Mouse (Mus musculus) intestine, embryonic 14.5 days (tissue): ENCODE results near the gene Popdc3. TPM values are rescaled to one million over a fixed set of nuclear protein-coding genes. Genes with fewer than 3 reads are reported as not detected.
"Not testable (repeated sequence)": the region's sequence is repeated elsewhere in the genome, so short reads cannot be mapped to it uniquely, and the experiment has no call there.

ENCODE experiments used
- ATAC-seq: fragments of 200-750 bp; cut with Nextera tagmentation; replicated peaks from 2 replicates; pipeline ENCODE4 v1.8.0; 2017; ENCODE audit warnings: low read depth, moderate number of reproducible peaks, moderate TSS enrichment, moderate library complexity; ENCODE audit not compliant: low FRiP score, low TSS enrichment
- DNase-seq: peaks from one replicate; pipeline ENCODE4 v3.0.0-alpha.2; 2018; ENCODE audit warnings: low spot score
- H3K27ac ChIP-seq: fragments of 300-500 bp; sonication (generic); 2 replicates; pipeline ENCODE4 v1.5.1; 2014; ENCODE audit warnings: low read depth, mild to moderate bottlenecking, control low read depth
- H3K27me3 ChIP-seq: fragments of 300-500 bp; sonication (generic); replicated peaks from 2 replicates; pipeline ENCODE4 v1.6.1; 2014; ENCODE audit warnings: low read length, control low read depth; ENCODE audit not compliant: control insufficient read depth, insufficient read depth
- H3K36me3 ChIP-seq: fragments of 300-500 bp; sonication (generic); 2 replicates; pipeline ENCODE4 v1.6.1; 2014; ENCODE audit warnings: low read length, control low read depth; ENCODE audit not compliant: control insufficient read depth, insufficient read depth
- H3K4me1 ChIP-seq: fragments of 300-500 bp; sonication (generic); replicated peaks from 2 replicates; pipeline ENCODE4 v1.6.1; 2014; ENCODE audit warnings: low read length, control low read depth, mixed read lengths; ENCODE audit not compliant: control insufficient read depth, insufficient read depth
- H3K4me2 ChIP-seq: fragments of 300-500 bp; sonication (generic); 2 replicates; pipeline ENCODE4 v1.6.1; 2014; ENCODE audit warnings: low read length
- H3K4me3 ChIP-seq: fragments of 300-500 bp; sonication (generic); 2 replicates; pipeline ENCODE4 v1.5.1; 2014; ENCODE audit warnings: low read depth, low read length, control low read depth, mixed read lengths
- H3K9ac ChIP-seq: fragments of 300-500 bp; sonication (generic); 2 replicates; pipeline ENCODE4 v1.6.1; 2014; ENCODE audit warnings: mild to moderate bottlenecking, low read length
- H3K9me3 ChIP-seq: fragments of 300-500 bp; sonication (generic); 2 replicates; pipeline ENCODE4 v1.6.1; 2016; ENCODE audit warnings: low read length, control low read depth; ENCODE audit not compliant: control insufficient read depth
- WGBS: fragments of 180-500 bp; shearing (Covaris S2); extraction: QIAGEN DNeasy Blood & Tissue Kit; methylation state at CpG from one replicate; pipeline ENCODE4 v1.1.7; 2014; 5-methylcytosine and 5-hydroxymethylcytosine counted together
- polyA plus RNA-seq: library from polyadenylated mRNA; unstranded; fragments of >200 nt; fragmentation: Nextera tagmentation; extraction: Ambion mirVana; gene quantifications from 2 replicates; pipeline ENCODE4 v1.2.1, GENCODE M21; 2014

Gene Popdc3
- polyA plus RNA-seq, 1 experiment from 2014 or later = 0.51 TPM

GRCm38 (mm10) chr10:45335434-45336422 lies 157.8 kb downstream of the Popdc3 start, which contains the start of gene Bves:
TSS of gene Bves (plus strand) at chr10:45335772.
- DNase-seq (peak; percentile 77), ATAC-seq (peak; percentile 84)
- Histone ChIP-seq H3K9ac (peak within 1 kb of the TSS; percentile 53), H3K27ac (no peak within 1 kb of the TSS), H3K4me2 (peak within 1 kb of the TSS; percentile 87), H3K4me1 (no peaks in the 10 kb centered on the region), H3K4me3 (peak within 1 kb of the TSS; percentile 54), H3K36me3 (no peaks in the 10 kb centered on the region), H3K27me3 (peaks cover 30% of the 10 kb centered on the region), H3K9me3 (no peaks in the 10 kb centered on the region)
- WGBS = under 1% methylated on average over 88 of the region's 116 CpGs

- H3K4me2 ChIP-seq = no peak overlapping the region
- no peaks in the 10 kb centered on the region for H3K9me3 ChIP-seq
- 79% methylated on average over 7 of the region's 7 CpGs for WGBS
- no peak overlapping the region for H3K9ac ChIP-seq
- no peak for DNase-seq
- ATAC-seq = no peak
- peaks cover 26% of the 10 kb centered on the region for H3K27me3 ChIP-seq
- no peaks in the 10 kb centered on the region for H3K36me3 ChIP-seq
- no peaks in the 10 kb centered on the region for H3K4me1 ChIP-seq
- no peak overlapping the region for H3K27ac ChIP-seq
- H3K4me3 ChIP-seq = no peak overlapping the region
These were observed 161.2 kb downstream of the Popdc3 start for GRCm38 (mm10) chr10:45339106-45339505.

GRCm38 (mm10) chr10:45344381-45344780 lies 166.5 kb downstream of the Popdc3 start:
- Histone ChIP-seq H3K27ac (no peak overlapping the region), H3K4me2 (no peak overlapping the region), H3K9ac (no peak overlapping the region), H3K27me3 (no peaks in the 10 kb centered on the region), H3K9me3 (no peaks in the 10 kb centered on the region), H3K4me3 (no peak overlapping the region), H3K4me1 (no peaks in the 10 kb centered on the region), H3K36me3 (no peaks in the 10 kb centered on the region)
- DNase-seq (no peak), ATAC-seq (no peak)
- 88% methylated on average over 4 of the region's 4 CpGs for WGBS

- Histone ChIP-seq H3K27me3 (no peaks in the 10 kb centered on the region), H3K27ac (no peak overlapping the region), H3K4me2 (no peak overlapping the region), H3K9me3 (no peaks in the 10 kb centered on the region), H3K4me1 (no peaks in the 10 kb centered on the region), H3K4me3 (no peak overlapping the region), H3K9ac (no peak overlapping the region), H3K36me3 (no peaks in the 10 kb centered on the region)
- no peak for DNase-seq
- no peak for ATAC-seq
- 79% methylated on average over 9 of the region's 9 CpGs for WGBS
These were observed 167.3 kb downstream of the Popdc3 start for GRCm38 (mm10) chr10:45345217-45345616.

GRCm38 (mm10) chr10:45348143-45348542 lies 170.2 kb downstream of the Popdc3 start:
- H3K27me3 ChIP-seq, DNase-seq, H3K4me2 ChIP-seq, H3K4me1 ChIP-seq, ATAC-seq, H3K36me3 ChIP-seq, H3K4me3 ChIP-seq, H3K9ac ChIP-seq, H3K27ac ChIP-seq, H3K9me3 ChIP-seq: not testable (repeated sequence)
- 78% methylated on average over 3 of the region's 3 CpGs for WGBS

- Histone ChIP-seq H3K4me2 (no peak overlapping the region), H3K27me3 (no peaks in the 10 kb centered on the region)
- no peak for ATAC-seq
These were observed 178.2 kb downstream of the Popdc3 start for GRCm38 (mm10) chr10:45356091-45356490.

GRCm38 (mm10) chr10:45363396-45363795 lies 185.5 kb downstream of the Popdc3 start:
- no peak overlapping the region for H3K9ac ChIP-seq
- H3K27me3 ChIP-seq = no peaks in the 10 kb centered on the region
- DNase-seq = no peak
- H3K9me3 ChIP-seq = no peaks in the 10 kb centered on the region
- no peaks in the 10 kb centered on the region for H3K4me1 ChIP-seq
- no peak overlapping the region for H3K27ac ChIP-seq
- no peak overlapping the region for H3K4me3 ChIP-seq
- H3K36me3 ChIP-seq = no peaks in the 10 kb centered on the region
- no peak for ATAC-seq
- H3K4me2 ChIP-seq = no peak overlapping the region
- WGBS = 36% methylated on average over 5 of the region's 5 CpGs

More at GRCm38 (mm10) chr10:45356091-45356490, 178.2 kb downstream of the Popdc3 start:
- Histone ChIP-seq H3K9me3 (no peaks in the 10 kb centered on the region), H3K9ac (no peak overlapping the region), H3K4me3 (no peak overlapping the region), H3K36me3 (no peaks in the 10 kb centered on the region), H3K4me1 (no peaks in the 10 kb centered on the region), H3K27ac (no peak overlapping the region)
- no peak for DNase-seq
- 88% methylated on average over 6 of the region's 6 CpGs for WGBS

- Histone ChIP-seq H3K9ac (no peak overlapping the region), H3K36me3 (no peaks in the 10 kb centered on the region), H3K27me3 (no peaks in the 10 kb centered on the region), H3K4me1 (no peaks in the 10 kb centered on the region), H3K4me2 (no peak overlapping the region), H3K4me3 (no peak overlapping the region), H3K27ac (no peak overlapping the region), H3K9me3 (no peaks in the 10 kb centered on the region)
- ATAC-seq (no peak), DNase-seq (no peak)
- 87% methylated on average over 17 of the region's 17 CpGs for WGBS
These were observed 189.2 kb downstream of the Popdc3 start for GRCm38 (mm10) chr10:45366987-45367705.
